Mouse (Mus musculus): ENCODE data around the gene Ccl6.

GRCm38 (mm10) chr11:83576927-83577555 is 15.8 kb downstream of the Ccl6 start:
- no peak for TF ChIP-seq CTCF (IDR thresholded peaks at IDR 0.05; ENCODE audit: extremely low read depth, insufficient read depth, insufficient read length, insufficient replicate concordance)
- TF ChIP-seq POLR2A (IDR thresholded peaks at IDR 0.05; ENCODE audit: low read depth, low read length): no peak

Data from spleen, adult 2 months (tissue).